Mouse (Mus musculus) liver, adult 2 months (tissue): ENCODE data around the gene Naa50.

Experiments
- CTCF ChIP-seq: fragments of 200-500 bp; IDR thresholded peaks from 2 replicates; pipeline ENCODE4 v1.5.1; 2011; ENCODE audit warnings: low read depth, low read length, control low read depth
- POLR2A ChIP-seq: fragments of 200-500 bp; IDR thresholded peaks from 2 replicates; pipeline ENCODE4 v1.6.1; 2011; ENCODE audit warnings: low read length, control low read depth; ENCODE audit not compliant: insufficient read depth; ENCODE audit errors: extremely low read depth

DNA sequence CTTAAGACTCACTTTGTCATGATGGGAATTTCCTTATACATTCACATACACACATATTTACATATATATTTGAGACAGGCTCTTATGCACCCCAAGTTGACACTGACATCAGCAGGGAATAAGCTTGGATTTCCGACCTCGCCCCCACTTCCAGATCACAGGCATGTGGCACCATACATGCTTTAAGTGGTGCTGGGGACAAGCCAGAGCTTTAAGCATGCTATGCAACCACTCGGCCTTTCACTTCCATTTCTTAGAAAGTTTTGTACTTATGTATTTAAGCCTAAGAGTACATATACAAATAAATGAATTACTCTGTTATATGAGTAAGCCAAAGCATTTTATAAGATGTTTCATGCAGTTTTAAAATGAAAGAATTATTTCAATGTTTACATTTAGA is 6.4 kb upstream of the Naa50 start:
- TF ChIP-seq CTCF: no peak
- no peak for TF ChIP-seq POLR2A
